Mouse (Mus musculus) urinary bladder, postnatal 10 days (tissue): ENCODE data around the gene Gm42791.

ENCODE experiments used
- DNase-seq: peaks from one replicate; pipeline ENCODE4 v3.0.0; 2022; ENCODE audit warnings: low spot score

The Gm42791 gene

DNA sequence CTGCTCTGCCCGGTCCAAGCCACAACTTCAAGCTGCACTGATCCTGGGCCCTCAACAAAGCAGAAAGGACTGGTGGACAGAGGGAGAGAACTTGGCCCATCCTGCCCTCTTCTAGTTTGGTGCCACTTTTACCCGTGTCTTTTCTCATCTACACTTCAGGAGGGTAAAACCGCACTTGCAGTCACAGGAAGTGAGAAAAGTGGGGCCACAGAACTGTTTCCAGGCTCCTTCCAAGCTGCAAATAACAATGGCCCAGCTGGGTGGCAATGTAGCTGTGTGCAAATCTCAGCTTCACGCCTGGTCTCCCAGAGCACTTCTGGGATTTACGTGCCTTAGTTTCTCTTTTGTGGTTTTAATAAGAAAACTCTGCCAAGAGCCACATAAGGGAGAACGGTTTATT lies 127.2 kb downstream of the Gm42791 start:
- DNase-seq = no peak

DNA sequence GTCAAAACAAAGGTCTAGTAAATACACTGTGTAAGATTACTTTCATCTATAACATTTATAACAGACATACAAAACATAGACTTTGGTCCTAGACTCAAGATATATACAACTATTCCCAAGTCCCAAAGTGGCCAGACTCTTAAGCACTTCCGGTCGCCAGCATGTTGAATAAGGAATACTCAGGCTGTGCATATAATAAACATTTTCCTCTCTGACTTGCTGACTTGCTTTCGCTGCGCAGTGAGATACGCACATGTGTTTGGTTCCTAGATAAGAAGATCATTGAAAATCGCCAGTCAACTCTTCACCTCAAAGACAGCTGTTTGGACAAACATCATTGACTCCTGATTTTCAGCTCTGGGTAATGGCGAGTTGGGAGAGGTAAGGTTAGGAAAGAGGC lies 127.8 kb downstream of the Gm42791 start:
- no peak for DNase-seq

DNA sequence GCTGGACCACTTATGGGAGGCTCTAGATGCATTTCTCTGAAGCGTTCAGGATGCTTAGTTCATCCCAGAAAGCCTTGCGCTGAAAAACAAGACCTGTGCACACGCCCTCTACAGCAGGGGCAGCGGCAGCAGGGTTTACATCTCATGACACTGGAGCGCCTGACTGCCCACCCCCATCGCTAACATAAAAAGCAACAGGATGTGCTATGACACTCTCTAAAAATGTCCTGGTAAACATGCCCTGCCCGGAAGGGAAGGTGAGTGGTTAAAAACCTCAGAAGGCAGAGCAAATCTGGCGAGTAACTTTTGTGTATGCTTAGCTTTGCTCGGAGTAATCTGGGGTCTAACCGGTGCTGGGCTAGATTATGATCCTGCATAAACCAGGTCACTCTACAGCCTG lies 128.4 kb downstream of the Gm42791 start:
- DNase-seq = no peak

DNA sequence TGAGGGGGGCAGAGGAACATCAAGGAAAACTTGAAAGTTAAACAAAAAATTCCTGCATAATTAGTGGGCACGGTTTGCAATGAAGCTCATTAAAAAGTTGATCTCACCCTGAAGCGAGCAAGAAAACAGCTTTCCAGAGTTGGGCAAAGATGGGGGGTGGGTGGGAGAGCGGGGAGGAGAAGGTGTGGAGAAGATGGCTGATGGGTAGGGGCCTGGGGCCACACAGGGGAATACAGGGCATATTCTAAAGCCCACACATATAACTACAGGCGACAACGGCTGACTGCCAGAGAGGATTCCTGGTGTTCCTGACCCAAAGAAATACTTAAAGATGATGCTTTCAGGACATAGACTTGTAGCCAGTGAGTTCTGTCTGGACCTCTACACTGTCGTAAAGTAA lies 131.5 kb downstream of the Gm42791 start:
- DNase-seq = no peak

DNA sequence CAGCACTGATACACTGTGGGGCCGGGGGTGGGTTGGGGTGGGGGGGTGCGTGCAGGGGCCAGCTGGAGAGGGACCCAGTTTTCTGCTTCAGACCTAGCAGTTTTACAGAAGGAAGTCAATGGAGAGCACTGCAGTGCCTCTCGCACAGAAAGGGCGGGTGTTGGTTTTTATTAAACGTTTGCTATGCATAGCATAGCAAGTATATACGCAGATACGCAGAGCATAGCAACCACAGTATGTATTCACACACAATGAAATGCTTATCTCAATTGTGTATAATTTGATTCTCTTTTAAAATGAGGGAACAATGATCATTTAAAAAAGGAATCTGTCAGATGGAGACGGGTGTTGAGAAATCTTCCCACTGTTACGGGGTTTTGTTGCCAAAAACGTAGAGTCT lies 132.1 kb downstream of the Gm42791 start:
- no peak for DNase-seq

DNA sequence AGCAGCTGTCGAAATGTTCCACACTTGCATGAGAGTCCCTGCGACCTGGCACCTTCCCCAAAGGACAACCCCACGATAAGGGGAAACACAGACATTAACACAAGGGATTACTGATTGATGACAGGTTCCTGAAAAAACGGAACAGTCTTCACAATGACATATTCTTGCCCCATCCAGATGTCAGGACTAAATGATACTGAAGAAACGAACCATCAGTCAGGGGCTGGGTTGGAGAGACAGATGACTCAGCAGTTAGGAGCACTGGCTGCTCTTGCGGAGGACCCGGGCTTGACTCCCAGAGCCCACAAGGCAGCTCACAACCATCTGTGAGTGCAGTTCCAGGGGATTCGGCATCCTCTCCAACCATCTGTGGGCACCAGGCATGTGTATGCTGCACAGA lies 132.8 kb downstream of the Gm42791 start:
- DNase-seq = no peak

DNA sequence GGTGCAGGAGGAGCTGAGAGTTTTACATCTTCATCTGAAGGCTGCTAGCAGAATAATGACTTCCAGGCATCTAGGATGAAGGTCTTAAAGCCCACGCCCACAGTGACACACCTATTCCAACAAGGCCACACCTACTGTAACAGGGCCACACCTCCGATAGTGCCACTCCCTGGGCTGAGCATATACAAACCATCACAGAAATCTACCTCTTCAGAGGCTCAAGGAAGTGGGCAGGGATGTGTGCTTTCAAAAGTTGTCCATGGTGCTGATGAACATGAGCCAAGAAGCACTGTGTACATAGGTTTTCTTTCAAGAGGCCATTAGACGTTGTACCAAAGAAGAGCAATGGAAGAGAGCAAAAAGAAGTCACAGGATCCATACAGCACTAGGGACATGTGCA lies 137.4 kb downstream of the Gm42791 start:
- DNase-seq = no peak

DNA sequence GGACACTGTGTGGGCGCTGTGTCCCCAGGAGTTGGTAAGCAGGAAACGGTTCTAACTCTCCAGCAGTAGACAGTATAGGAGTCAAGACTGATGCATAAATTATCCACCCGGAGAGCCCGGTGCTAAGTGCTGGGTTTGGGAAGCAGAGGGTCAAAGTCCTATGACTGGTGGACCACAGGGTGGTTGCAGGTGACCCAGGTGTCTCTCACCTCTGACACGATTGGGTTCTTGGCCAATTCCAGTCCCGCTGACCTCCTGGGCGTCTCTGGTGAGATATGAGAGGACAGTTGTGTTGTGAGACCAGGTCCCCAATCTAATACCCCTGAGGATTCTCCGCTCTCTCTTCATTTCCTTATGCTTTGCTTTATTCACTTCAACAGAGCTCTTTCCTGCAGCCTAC lies 139.9 kb downstream of the Gm42791 start:
- DNase-seq = no peak

DNA sequence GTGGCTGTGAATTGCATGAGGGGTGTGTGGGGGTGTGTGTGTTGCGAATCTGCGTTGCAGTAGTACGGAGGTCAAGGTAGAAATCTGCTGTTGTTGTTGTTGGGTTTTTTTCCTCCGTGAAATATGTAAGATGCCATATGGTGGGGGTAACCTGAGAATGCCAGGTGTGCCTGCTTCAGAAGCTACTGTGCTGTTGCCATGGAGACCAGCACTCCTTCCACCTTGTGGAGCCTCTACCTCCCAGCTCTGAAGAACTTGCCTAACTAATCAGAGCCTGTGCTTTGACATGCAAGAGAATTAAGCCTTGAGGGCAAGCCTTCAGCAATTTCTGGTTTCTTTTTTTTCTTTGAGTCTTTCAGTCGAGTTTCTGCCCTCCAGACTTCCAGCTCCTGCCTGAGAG lies 140.8 kb downstream of the Gm42791 start:
- no peak for DNase-seq

DNA sequence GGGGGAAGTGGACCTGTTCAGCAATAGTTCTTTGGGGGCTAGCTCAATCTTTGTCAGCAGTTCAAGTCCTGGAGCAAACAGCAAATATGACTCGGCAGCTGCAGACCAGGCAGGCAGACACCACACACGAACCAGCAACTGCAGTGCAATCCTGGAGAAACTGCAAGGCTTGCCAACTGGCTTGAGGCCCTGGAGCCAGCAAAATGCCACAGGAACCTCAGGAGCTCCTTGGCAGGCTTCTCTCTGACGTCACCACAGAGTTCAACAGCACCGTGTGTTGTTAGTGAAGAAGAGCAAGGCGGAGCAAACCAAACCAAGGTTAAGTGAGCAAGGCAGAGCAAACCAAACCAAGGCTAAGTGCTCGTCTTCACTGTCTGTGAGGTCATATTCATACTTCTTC lies 145.4 kb downstream of the Gm42791 start:
- no peak for DNase-seq

DNA sequence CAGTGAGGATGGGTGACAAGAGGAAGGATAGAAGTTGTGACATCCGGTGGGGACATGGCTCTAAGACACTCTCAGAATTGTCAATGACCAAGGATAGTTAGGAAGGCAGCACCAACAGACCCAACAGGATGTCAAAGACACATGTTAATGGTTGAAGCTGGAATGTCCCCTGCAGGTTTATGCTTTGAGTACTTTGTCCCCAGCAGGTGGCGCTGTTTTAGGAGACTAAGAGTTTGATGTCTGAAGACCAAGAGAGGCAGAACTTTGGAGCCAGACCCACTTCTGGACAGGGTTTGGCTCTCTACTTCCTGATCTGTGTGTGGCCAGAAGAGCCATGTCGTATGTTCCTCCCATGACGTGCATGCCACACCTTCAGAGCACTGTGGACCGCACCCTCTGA lies 147.9 kb downstream of the Gm42791 start:
- DNase-seq = no peak
